Mouse (Mus musculus): ENCODE measurements around the gene 6330403K07Rik.

6330403K07Rik gene

DNA sequence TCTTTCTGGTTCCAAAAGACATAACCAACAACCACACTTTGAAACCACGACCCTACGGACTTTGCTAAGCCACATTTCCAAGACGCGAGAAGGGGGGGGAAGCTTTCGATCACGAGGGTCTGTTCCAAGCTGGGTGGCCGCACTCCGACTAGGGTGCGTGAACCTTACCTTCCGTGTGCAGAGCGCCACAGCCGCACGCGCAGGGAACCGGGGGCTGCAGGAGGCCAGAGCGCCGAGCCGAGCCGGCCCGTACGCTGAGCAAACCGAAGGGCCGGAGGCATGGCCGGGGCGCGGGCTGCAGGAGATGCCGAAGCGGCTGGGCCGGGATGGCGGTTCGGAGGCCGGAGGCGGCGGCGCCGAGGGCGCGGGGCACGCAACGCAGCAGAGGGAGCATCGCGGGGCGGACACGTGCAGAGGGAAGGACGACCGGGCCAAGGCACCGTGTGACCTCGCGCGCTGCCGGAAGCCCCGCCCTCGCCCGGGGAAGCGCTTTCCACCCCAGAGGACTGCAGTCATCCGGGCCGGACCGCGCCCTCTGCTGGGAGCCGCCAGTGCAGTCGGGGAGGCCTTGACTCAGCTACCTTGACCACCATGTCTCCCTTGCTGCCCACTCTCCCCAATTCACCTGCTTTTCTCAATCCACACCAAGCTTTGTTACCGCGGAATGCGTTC lies 50.6 kb downstream of the 6330403K07Rik start, which contains the start of gene C1qbp:
TSS of gene C1qbp (minus strand) at position 470 of the 672 bp plus-strand sequence.
- peak; percentile 95 for DNase-seq (ENCODE audit: low spot score)

DNA sequence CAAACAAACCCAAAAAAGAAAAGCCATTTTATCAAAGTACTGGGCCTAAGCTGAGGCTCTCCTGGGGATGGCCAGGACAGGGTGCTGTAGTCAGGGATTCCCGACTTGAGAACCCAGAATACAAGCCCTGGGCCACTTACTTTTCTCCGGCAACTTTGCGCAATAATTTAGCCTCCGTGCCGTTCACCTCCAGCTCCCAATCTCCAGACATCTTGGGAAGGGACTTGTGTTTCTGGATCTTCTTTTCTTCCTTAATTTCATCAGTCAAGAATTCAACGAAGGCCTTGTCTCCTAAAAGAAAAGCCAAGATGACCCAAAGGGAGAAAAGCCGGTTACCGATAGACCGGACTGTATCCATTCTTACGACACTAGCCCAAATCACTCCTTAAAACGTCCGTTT lies 51.3 kb downstream of the 6330403K07Rik start:
- DNase-seq (ENCODE audit: low spot score) = no peak

All from ovary, postnatal 36 days (tissue).